Mouse (Mus musculus) retina, postnatal 1 day (tissue): ENCODE measurements at regions not wholly inside any gene's neighbourhood (a gene's known extent, or its start where the extent isn't known, plus 50 kb on each side); places are given as distances from the start of the nearest gene placed in this dataset.

ENCODE experiments used
- DNase-seq: peaks from one replicate; pipeline ENCODE4 v3.0.0-alpha.2; 2012

- DNase-seq = no peak
Measured at GRCm38 (mm10) chr13:72809226-72809625, 180.6 kb downstream of the Irx2 start.

- no peak for DNase-seq
Measured at GRCm38 (mm10) chr13:72810626-72811025, 182.0 kb downstream of the Irx2 start.

DNA sequence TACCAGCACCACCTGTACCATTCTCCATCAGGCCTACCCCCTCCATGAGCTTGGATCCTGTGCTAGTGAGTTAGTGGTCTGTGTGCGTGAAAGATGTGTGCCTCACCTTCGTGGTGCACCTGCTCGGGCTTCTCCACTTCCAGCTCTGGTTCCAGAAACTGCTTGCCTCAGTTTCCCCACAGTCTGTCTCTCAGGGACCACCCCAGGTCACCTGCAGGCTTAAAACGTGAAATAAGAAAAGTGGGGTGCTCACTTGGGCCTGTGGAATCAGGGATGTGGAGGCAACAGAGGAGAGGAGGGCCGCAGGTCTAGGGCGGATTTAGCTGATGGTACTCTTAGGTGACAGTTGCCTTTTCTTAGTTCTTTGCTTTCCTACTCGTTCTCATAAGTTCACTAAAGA is 186.0 kb downstream of the Irx2 start:
- no peak for DNase-seq

- no peak for DNase-seq
Measured at GRCm38 (mm10) chr13:72815236-72815932, 186.8 kb downstream of the Irx2 start.

DNA sequence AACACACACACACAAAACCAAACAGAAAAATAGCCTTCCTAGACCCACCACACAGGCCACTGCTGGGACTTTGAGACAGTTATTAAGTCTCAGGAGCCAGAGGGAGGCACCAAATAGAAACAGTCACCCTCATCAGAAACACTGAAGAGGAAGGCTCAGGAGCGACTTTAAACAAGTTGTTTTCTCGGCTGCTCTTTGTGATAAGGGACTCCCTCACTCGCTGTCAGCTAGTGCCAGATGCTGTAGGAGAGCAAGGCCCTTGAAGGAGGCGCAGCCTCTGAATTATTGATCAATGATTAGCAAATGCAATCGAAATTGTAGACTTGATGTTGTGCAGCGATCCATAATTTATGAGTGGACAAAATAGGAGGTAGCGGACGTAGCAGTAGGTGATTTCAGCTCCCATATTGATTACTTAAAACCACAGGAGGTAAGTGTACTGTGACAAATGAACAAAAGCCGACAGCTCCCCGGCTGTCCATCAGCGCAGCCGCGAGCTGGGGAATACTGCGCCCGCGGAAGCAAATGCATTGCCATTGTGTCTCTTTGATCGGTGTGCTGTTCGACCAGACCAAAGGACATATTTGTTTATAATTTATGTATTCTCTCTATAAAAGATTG is 187.4 kb downstream of the Irx2 start:
- no peak for DNase-seq

GRCm38 (mm10) chr13:72816856-72817255 is 188.2 kb downstream of the Irx2 start:
- no peak for DNase-seq

DNA sequence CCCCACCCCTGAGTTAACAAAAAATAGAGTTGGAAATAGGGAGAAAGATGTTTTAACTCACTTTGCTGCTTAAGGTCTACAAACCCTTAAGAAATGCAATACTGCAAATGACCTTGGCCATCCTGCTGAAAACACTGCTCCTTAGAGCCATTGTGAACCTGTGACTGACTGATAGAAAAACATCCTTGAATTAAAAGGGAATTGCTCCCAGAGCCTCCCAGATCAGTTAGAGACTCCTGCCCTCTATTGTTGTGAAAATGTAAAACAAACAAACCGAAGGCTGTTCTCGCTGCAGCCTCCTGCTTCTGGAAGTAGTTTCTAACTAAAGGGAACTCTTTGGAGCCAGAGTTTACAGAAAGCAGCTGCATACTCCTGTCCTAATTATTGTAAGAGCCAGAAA is 188.9 kb downstream of the Irx2 start:
- DNase-seq = no peak

GRCm38 (mm10) chr13:72817930-72818329 is 189.3 kb downstream of the Irx2 start:
- no peak for DNase-seq

GRCm38 (mm10) chr13:72826613-72827012 is 198.0 kb downstream of the Irx2 start:
- DNase-seq = no peak

GRCm38 (mm10) chr13:72829331-72829730 is 200.7 kb downstream of the Irx2 start:
- DNase-seq = no peak

- DNase-seq = no peak
Measured at GRCm38 (mm10) chr13:72833326-72833725, 204.7 kb downstream of the Irx2 start.

GRCm38 (mm10) chr13:72837016-72837415 is 208.4 kb downstream of the Irx2 start:
- DNase-seq = no peak

DNA sequence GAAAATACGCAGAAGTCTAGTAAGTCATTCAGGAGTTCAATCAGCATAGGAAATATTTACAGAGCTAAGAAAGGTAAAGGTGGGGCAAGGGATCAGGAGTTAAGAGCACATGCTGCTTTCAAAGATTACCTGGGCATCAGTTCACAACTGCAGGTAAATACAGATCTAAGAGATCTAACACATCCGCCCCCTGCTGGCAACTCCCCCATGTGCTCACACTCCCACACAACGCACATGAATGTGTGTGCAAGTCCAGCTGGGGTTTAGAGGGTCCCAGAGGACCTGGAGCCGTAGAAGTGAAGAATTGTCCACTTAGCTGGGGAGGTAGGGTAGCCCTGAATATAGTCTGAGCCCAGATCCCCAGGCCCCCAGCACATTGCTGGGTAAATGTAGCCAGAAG is 219.5 kb downstream of the Irx2 start:
- no peak for DNase-seq

- no peak for DNase-seq
Measured at GRCm38 (mm10) chr13:72849841-72850240, 221.2 kb downstream of the Irx2 start.

DNA sequence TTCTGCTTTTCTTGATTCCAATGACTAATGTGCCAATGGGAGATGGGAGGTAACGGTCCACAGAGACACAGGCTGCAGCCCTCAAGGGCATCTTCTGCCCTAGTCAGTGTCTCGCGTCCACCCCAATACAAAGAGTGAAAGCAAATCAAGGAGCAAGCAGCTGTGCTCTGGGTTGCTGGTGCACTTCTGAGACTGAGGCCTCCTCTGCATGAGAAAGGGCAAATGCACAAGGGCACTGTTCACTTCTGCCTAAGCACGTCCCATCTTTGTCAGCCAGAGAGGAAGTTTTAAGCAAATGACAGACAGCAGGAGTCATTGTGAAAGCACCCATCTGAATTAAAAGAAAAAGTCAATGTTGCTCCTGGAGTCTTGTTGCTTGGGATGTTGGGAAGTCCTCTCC is 224.3 kb downstream of the Irx2 start:
- DNase-seq = no peak

- DNase-seq = no peak
Measured at GRCm38 (mm10) chr13:72875921-72876320, 247.3 kb downstream of the Irx2 start.

DNA sequence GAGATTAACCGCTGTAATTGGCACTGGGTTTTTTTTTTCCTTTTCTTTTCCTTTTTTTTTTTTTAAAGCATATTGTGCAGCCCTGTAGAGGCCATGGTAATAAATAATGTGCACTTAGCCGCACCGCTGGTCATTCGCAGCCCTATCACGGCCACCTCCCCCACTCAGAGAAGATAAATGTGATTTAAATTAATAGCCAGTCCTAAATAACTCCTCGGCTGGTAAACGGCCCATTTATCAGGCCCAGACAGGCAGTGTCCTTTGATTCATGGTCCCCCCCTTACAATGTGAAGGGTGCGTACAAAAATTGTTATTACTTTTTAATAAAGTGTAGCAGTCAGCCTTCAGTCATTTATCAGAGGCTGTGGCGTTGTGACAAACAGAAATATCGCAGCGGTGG is 266.4 kb downstream of the Irx2 start:
- DNase-seq = no peak

DNA sequence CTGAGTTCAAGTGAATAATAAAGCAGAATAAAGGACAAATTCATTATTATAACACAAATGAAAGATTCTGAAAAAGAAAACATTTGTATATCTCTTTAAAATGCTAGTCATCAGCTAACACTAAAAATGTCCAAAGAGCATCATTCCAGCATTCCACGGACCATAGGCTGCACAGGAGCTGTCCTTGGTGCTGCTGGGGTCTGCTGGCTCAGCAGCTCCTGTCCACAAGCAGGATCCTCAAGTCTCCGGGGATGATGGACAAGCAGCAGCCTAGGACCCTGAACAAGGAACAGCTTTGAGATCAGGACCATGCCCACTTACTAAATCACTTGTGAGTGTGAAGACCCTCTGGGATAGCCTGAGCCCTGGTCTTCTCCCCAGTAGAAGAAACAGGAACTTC is 274.0 kb downstream of the Irx2 start:
- no peak for DNase-seq

DNA sequence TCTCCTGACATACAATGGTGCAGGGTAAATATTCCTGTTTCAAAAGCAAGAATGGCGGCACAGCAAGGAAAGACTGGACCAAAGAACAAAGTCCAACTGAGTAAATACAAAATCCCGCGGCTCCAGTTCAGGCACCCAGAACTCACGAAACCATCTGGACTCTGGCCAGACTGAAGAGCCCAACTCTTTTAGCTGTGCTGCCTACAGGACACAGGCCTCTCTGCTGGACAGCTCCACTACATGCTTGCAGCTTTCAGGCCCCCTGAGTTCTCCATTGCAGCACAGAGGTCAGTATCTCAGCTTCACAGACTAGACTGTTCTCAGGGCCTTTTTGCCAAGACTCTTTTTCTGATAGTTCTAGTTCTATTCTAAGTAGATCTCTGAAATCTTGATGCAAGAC is 290.3 kb downstream of the Irx2 start:
- no peak for DNase-seq

- no peak for DNase-seq
Measured at GRCm38 (mm10) chr13:72920368-72920767, 291.7 kb downstream of the Irx2 start.

DNA sequence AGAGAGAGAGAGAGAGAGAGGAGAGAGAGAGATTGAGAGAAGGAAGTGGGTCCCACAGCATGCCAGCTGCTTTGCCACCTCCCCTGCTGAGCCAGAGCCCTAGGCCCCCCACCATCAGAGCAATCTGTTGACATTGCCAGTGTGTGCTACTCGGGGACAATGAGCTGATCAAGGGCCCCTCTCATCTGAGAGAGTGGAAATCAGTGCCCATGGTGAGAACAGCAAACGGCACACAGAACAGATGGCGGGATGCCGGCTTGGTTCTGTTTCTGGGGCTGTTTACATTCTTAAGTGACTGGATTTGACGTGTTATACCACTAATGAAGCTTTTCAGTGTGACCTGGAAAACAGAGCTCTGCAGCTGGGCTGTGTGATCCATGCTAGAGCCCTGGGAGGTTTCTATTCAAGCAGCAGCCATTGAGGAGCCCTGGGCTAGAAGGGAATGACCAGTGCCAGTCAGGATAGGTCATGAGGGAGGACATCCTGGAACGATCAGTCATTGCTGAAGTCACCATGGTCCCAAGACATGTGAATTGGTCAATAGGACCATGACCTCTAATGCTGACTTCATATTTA is 296.0 kb downstream of the Irx2 start:
- DNase-seq = peak; percentile 67

DNA sequence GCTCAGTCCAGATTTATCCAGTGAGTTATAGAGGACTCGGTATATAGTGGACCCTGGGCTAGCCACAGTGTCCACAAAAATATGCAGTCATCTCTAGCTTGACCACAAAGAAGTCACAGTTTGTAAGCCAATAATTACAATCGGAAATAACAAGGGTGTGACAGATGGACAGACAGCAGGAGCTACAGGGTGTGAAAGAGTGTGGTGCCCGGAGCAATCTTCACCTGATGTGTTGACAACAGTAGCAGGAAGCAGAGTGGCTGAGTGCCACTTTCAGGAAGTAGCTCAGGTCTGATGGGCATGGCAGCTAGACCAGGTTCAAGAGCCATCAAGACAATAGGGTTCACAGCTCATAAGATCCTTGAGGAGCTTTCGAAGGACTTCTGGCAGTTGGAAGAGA is 308.6 kb downstream of the Irx2 start:
- DNase-seq = no peak

DNA sequence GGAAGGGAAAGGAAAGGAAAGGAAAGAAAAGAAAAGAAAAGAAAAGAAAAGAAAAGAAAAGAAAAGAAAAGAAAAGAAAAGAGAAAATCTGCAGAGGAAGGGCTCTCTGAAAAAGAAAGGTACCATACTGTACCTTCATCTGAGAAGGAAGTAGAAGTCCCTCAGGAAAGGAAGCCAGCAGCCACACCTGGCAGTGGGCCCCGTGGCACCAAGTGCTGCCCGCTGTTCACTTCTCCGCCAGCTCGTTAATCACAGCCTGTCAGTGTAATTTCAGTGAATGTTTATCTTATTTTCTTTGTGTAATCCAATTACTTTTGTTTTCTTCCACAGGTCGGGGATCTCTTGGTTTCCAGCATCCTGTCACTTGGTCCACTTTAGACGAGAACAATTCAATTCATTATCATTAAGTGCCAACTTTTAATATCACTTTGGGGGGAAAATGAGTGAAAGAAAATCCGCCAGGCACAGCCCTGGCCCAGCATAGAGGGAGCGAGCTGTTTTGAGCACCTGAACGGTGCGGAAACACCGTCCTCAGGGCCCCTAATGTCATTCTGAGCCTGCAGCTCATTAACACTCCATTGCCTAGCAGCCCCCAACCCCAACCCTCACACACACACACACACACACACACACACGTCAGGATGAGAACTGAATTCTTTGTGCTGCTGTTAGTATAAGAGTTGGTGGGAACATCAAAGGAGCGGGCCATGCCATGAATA is 309.7 kb downstream of the Irx2 start:
- DNase-seq = no peak
